Mouse (Mus musculus): Measurements from ENCODE around the gene Dlgap4.

DNA sequence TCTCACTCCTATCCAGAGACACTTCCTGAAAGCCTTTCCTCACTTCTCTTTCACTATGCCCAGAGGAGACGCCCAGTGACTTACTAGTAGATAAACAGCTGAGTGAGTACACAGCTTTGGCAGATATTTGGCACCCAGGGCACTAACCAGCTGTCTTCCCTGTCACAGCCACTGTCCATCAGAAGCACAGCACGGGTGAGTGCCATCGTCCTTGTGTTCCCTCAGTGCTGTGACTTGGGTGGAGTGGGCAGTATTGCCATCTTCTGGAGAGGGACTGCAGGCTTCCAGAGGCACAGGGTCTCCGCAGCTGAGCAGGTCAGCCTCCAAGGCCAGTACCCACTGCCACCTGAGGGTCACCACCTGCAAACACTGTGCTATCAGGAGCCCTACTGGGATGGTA is 73.2 kb downstream of the Dlgap4 start:
- TF ChIP-seq RCOR1 (conservative IDR thresholded peaks at IDR 0.05; ENCODE audit: low read depth, low read length) (no peak), CHD2 (IDR thresholded peaks at IDR 0.05; ENCODE audit: low read length) (no peak), POLR2A (IDR thresholded peaks at IDR 0.05; ENCODE audit: low read depth, low read length) (no peak), CTCF (conservative IDR thresholded peaks at IDR 0.05 in 1 of 2, IDR thresholded peaks at IDR 0.05 in 1 of 2; ENCODE audit: low read depth in 2 of 2, low read length in 2 of 2) (no peak), MAX (IDR thresholded peaks at IDR 0.05; ENCODE audit: low read length) (no peak), EP300 (IDR thresholded peaks at IDR 0.05; ENCODE audit: low read length) (no peak), ZKSCAN1 (IDR thresholded peaks at IDR 0.05; ENCODE audit: borderline replicate concordance, low read depth, low read length) (no peak), ZC3H11A (IDR thresholded peaks at IDR 0.05; ENCODE audit: low read depth, low read length) (no peak), ETS1 (conservative IDR thresholded peaks at IDR 0.05; ENCODE audit: low read depth, low read length) (no peak), MAFK (IDR thresholded peaks at IDR 0.05; ENCODE audit: insufficient replicate concordance, low read length) (no peak), TBP (conservative IDR thresholded peaks at IDR 0.05; ENCODE audit: low read depth, low read length) (no peak), ELF1 (IDR thresholded peaks at IDR 0.05; ENCODE audit: low read depth, low read length) (no peak), SMC3 (IDR thresholded peaks at IDR 0.05; ENCODE audit: low read depth, low read length) (no peak)
